Mouse (Mus musculus) heart, embryonic 11.5 days (tissue): Measurements from ENCODE around the gene Pcsk5. TPM values are rescaled to one million over a fixed set of nuclear protein-coding genes. Genes with fewer than 3 reads are reported as not detected.

ENCODE experiments used
- ATAC-seq: fragments of 200-750 bp; cut with Nextera tagmentation; replicated peaks from 2 replicates; pipeline ENCODE4 v1.8.0; 2017; ENCODE audit warnings: moderate library complexity; ENCODE audit not compliant: insufficient number of reproducible peaks, low FRiP score, low TSS enrichment
- H3K27ac ChIP-seq: fragments of 300-500 bp; sonication (generic); 2 replicates; pipeline ENCODE4 v1.5.1; 2014; ENCODE audit warnings: mild to moderate bottlenecking, low read depth, low read length
- H3K27me3 ChIP-seq: fragments of 300-500 bp; sonication (generic); 2 replicates; pipeline ENCODE4 v1.6.1; 2014; ENCODE audit warnings: mild to moderate bottlenecking, low read length, mixed read lengths; ENCODE audit not compliant: control insufficient read depth, insufficient read depth
- H3K36me3 ChIP-seq: fragments of 300-500 bp; sonication (generic); 2 replicates; pipeline ENCODE4 v1.6.1; 2014; ENCODE audit warnings: mild to moderate bottlenecking, low read length, moderate library complexity, mixed read lengths; ENCODE audit not compliant: control insufficient read depth, insufficient read depth
- H3K4me1 ChIP-seq: fragments of 300-500 bp; sonication (generic); 2 replicates; pipeline ENCODE4 v1.6.1; 2014; ENCODE audit warnings: low read length; ENCODE audit not compliant: control insufficient read depth, insufficient read depth
- H3K4me2 ChIP-seq: fragments of 300-500 bp; sonication (generic); 2 replicates; pipeline ENCODE4 v1.6.1; 2014; ENCODE audit warnings: mild to moderate bottlenecking, moderate library complexity
- H3K4me3 ChIP-seq: fragments of 300-500 bp; sonication (generic); 2 replicates; pipeline ENCODE4 v1.5.1; 2014; ENCODE audit warnings: low read depth, low read length
- H3K9ac ChIP-seq: fragments of 300-500 bp; sonication (generic); 2 replicates; pipeline ENCODE4 v1.6.1; 2014; ENCODE audit warnings: mild to moderate bottlenecking, low read depth, low read length, moderate library complexity
- H3K9me3 ChIP-seq: fragments of 300-500 bp; sonication (generic); replicated peaks from 2 replicates; pipeline ENCODE4 v1.6.1; 2016; ENCODE audit warnings: low read length; ENCODE audit not compliant: control insufficient read depth
- WGBS: fragments of 180-500 bp; shearing (Covaris S2); extraction: QIAGEN DNeasy Blood & Tissue Kit; methylation state at CpG from one replicate; pipeline ENCODE4 v1.1.7; 2014; ENCODE audit not compliant: insufficient replicate concordance; 5-methylcytosine and 5-hydroxymethylcytosine counted together
- polyA plus RNA-seq: library from polyadenylated mRNA; unstranded; fragments of >200 nt; fragmentation: Nextera tagmentation; extraction: Ambion mirVana; gene quantifications from 2 replicates; pipeline ENCODE4 v1.2.1, GENCODE M21; 2014

Gene Pcsk5
- polyA plus RNA-seq, 1 experiment from 2014 or later, result 22.4 TPM

DNA sequence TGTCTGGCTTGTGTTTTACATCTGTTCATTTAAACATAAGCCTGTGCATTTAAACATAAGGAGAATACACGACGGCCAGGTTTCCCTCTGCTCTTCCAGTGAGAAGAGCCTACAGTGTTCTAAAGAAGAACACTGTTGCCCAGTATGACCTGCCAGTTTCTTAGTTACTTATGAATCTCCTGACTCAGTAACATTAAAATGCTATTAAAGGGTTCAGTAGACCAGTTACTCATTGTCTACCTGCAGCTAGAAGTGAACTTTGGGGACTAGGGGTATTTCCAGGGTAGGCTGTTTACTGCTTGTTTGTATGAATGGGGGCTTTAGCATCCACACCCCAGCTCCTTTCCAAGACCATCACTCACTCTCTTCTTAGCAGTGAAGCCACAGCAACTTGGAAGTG, 278.7 kb downstream of the Pcsk5 start:
- Histone ChIP-seq H3K9ac (no peak overlapping the region), H3K27me3 (no peaks in the 10 kb centered on the region), H3K4me1 (no peaks in the 10 kb centered on the region), H3K9me3 (no peaks in the 10 kb centered on the region), H3K27ac (no peak overlapping the region), H3K4me2 (no peak overlapping the region), H3K4me3 (no peak overlapping the region), H3K36me3 (no peaks in the 10 kb centered on the region)
- no peak for ATAC-seq
- 81% methylated on average over 2 of the region's 2 CpGs for WGBS

DNA sequence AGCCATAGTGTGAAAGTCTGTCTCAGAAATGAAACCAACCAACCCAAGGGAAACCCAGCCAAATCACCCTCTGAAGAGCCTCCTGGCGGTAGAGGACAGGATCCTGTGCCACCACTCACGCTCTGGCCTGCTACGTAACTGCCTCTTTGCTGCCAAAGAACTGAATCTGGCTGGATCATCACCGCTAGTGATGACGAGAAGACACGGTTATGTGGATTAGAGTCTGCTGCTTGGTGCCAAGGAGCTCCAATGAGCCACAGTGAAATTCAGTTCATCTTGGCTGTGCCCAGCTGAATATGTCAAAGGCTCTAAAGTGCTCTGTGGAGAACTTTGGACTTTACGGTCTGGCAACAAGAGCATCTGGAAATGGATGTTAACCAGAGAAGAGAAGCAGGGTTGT, 282.3 kb downstream of the Pcsk5 start:
- 85% methylated on average over 7 of the region's 7 CpGs for WGBS

DNA sequence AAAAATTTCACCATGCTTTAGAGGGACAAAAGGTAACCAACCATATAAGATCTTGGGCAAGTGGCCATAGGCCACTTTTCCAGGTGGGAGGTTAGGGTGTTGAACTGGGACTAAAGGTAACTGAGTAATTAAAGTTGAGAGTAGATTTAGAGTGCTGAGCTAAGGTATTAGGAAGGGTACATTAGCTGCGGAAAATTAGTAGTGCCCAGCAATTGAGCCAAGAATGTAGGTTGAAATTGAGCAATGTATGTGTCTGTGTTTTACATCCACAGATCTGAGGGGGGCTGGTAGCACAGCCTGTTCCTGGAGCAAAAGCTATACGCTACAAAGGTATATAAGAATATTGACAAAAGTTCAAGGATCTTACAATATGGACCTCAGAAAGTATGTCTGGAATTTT, 282.9 kb downstream of the Pcsk5 start:
- ATAC-seq, result no peak
- Histone ChIP-seq H3K4me1 (no peaks in the 10 kb centered on the region), H3K36me3 (no peaks in the 10 kb centered on the region), H3K9ac (no peak overlapping the region), H3K4me3 (no peak overlapping the region), H3K4me2 (no peak overlapping the region), H3K27me3 (no peaks in the 10 kb centered on the region), H3K27ac (no peak overlapping the region), H3K9me3 (no peaks in the 10 kb centered on the region)
- WGBS, result 82% methylated on average over 2 of the region's 2 CpGs

More for the DNA sequence above, 282.3 kb downstream of the Pcsk5 start:
- Histone ChIP-seq H3K36me3 (no peaks in the 10 kb centered on the region), H3K27ac (no peak overlapping the region), H3K4me3 (no peak overlapping the region), H3K4me1 (no peaks in the 10 kb centered on the region), H3K9me3 (no peaks in the 10 kb centered on the region), H3K9ac (no peak overlapping the region), H3K4me2 (no peak overlapping the region), H3K27me3 (no peaks in the 10 kb centered on the region)
- no peak for ATAC-seq

DNA sequence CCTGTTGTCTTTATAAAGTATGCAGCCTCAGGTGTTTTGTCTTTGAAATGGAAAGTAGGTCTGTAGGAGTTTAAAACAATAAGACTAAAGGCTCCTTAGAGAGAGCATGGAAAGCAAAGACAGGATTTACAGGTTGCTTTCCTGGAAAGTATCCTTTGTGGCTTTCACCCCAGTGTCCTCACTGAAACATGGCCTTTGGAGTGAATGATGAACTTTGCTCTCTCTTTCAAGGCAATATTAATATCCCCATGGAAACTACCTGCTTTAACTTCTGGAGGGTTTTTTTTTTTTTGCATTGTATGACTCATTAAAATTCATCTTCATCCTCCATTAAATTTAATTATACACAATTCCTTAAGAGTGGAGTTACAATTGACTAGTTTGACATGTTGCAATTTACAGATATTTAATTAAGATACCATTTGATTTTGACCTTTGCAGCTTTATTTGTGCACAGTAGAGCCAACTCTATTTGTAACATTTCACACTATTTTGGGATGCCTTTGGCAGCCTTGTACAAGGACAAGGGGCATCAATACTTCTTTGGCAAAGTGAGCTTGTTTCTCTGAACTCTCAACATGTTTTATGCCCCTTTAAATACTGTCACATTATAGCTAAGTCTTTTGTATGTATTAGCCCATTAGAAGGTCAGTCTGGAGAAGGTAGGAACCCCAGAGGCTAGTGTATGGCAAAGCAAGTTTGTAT, 283.9 kb downstream of the Pcsk5 start:
- Histone ChIP-seq H3K4me1 (no peaks in the 10 kb centered on the region), H3K36me3 (no peaks in the 10 kb centered on the region), H3K27me3 (no peaks in the 10 kb centered on the region), H3K9ac (no peak overlapping the region), H3K4me2 (no peak overlapping the region), H3K27ac (no peak overlapping the region), H3K4me3 (no peak overlapping the region), H3K9me3 (no peaks in the 10 kb centered on the region)
- no peak for ATAC-seq

DNA sequence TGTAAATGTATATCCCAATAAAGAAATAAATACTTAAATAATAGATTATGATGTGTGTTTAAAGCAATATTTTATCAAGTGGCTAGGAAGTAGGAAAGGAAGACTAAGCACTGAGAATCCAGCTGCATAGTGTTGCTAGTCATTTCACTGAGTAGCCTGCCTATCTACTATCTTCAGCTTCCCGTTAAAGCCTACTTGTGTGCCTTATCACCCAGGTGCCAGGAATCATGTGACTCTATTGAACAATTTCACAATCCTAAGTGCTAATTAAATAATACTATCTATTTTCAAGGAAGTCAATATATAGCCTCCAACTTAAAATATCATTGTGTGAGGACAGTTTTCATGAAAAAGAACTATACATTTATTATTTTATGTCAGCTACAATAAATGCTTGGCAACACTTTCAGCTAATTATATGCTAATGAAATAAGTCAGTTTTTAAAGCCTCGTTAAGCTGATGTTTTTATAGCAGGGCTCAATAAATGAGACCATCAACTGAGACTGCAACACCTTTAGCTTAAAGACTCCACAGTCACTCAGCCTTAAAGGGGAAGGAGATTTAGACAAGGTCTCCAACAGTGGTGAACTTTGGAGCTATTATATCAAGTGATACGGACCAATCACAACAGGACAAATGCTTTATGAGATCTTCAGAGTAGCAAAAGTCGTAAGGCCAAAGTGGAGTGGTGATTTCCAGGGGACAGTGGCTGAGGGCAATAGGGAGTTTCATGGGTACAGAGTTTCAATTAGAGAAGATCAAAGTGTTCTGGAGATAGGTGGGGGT, 308.5 kb downstream of the Pcsk5 start:
- WGBS, result 64% methylated on average over 4 of the region's 4 CpGs
- H3K36me3 ChIP-seq, result no peaks in the 10 kb centered on the region
- no peaks in the 10 kb centered on the region for H3K27me3 ChIP-seq
- H3K4me1 ChIP-seq, result no peaks in the 10 kb centered on the region
- H3K27ac ChIP-seq, result no peak overlapping the region
- H3K9me3 ChIP-seq, result no peaks in the 10 kb centered on the region
- ATAC-seq, result no peak
- no peak overlapping the region for H3K9ac ChIP-seq
- no peak overlapping the region for H3K4me3 ChIP-seq
- H3K4me2 ChIP-seq, result no peak overlapping the region

DNA sequence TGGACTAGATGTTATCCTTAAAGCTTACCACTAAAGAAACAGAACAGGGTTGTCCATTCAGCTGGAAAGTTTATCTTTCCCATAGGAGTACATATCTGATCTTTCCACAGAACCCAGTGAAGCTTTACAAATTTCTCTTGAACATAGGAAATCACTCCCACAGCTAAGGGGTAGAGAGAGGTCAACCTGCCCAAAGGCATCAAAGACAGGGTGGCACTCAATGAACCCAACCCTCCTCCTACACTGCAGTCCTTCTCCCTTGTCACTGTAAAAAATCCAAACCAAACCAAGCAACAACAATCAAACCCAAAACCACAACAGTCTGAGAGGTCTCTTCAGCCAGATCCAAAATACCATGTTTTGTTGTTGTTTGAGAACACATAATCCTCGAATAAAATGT, 311.9 kb downstream of the Pcsk5 start:
- Histone ChIP-seq H3K36me3 (no peaks in the 10 kb centered on the region), H3K4me3 (no peak overlapping the region), H3K9ac (no peak overlapping the region), H3K9me3 (no peaks in the 10 kb centered on the region), H3K27ac (no peak overlapping the region), H3K4me1 (no peaks in the 10 kb centered on the region), H3K4me2 (no peak overlapping the region), H3K27me3 (no peaks in the 10 kb centered on the region)
- 70% methylated on average over 1 of the region's 1 CpGs for whole genome bisulfite sequencing
- ATAC-seq, result no peak

DNA sequence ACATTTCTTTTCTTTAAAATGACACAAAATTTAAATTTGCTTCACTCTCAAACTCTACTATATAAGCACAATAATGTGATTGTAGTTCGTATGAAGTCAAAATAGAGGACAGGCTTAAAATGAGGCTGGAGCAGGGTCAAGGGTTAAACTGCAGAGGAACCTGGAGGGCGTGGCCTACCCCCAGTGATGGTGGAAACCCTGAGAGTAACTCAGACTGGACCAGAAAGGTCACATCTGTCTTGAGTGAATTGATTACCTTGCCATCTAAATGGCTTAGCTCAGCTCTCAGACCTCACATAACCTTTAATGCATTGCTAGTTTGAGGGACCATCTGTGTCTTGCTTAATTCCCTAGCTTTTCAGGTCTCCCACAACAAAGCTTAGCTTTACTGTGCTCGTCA, 323.0 kb downstream of the Pcsk5 start:
- WGBS, result 59% methylated on average over 3 of the region's 3 CpGs
- Histone ChIP-seq H3K27ac (no peak overlapping the region), H3K4me1 (no peaks in the 10 kb centered on the region), H3K27me3 (no peaks in the 10 kb centered on the region), H3K4me3 (no peak overlapping the region), H3K9ac (no peak overlapping the region), H3K36me3 (no peaks in the 10 kb centered on the region), H3K4me2 (no peak overlapping the region), H3K9me3 (no peaks in the 10 kb centered on the region)
- no peak for ATAC-seq

DNA sequence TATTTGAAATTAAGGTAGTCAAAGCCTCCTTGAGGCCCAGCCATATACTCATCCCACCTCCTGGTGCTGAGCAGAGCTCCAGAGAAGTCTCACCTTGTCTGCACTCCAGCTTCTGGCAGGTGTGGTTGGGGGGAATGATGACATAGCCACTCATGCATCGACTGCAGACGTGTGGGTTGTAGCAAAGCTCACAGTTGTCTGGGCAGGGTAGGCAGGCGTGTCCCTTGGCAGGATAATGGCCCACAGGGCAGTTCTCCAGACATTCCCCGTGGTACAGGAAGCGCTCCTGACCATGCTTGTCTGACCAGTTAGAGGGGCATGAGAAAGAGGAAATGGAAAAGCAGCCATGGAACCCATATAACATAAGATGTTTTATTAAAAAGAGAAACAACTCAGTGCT, 326.1 kb downstream of the Pcsk5 start:
- H3K9ac ChIP-seq, result no peak overlapping the region
- WGBS, result 72% methylated on average over 5 of the region's 5 CpGs
- no peak for ATAC-seq
- no peak overlapping the region for H3K4me3 ChIP-seq
- H3K36me3 ChIP-seq, result no peaks in the 10 kb centered on the region
- no peak overlapping the region for H3K4me2 ChIP-seq
- no peaks in the 10 kb centered on the region for H3K27me3 ChIP-seq
- H3K4me1 ChIP-seq, result no peaks in the 10 kb centered on the region
- no peaks in the 10 kb centered on the region for H3K9me3 ChIP-seq
- H3K27ac ChIP-seq, result no peak overlapping the region

DNA sequence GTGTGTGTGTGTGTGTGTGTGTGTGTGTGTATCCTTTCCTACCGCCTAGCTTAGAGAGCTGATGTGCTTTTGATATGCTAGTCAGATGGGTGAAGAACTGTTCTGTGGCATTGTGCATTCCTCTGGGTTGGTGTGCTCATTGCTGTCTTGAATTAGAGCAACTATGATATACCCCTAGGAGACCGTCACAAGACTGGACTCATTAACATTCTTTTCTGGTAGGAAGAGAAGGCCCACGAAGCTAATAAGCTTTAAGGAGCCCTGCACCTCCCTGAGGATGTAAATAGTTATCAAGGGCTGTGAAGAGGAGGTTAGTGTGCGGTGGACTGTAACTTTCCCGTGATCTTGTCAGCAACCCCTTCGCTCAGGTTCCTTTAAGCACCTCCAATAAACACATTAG, 333.2 kb downstream of the Pcsk5 start:
- H3K4me2 ChIP-seq, result no peak overlapping the region
- H3K9me3 ChIP-seq, result no peaks in the 10 kb centered on the region
- no peak overlapping the region for H3K4me3 ChIP-seq
- no peak overlapping the region for H3K9ac ChIP-seq
- H3K27ac ChIP-seq, result no peak overlapping the region
- WGBS, result 66% methylated on average over 6 of the region's 6 CpGs
- no peaks in the 10 kb centered on the region for H3K36me3 ChIP-seq
- no peaks in the 10 kb centered on the region for H3K27me3 ChIP-seq
- H3K4me1 ChIP-seq, result no peaks in the 10 kb centered on the region
- ATAC-seq, result no peak
